Mouse (Mus musculus) frontal cortex, postnatal 25 days (tissue): ENCODE measurements at regions not wholly inside any gene's neighbourhood (a gene's known extent, or its start where the extent isn't known, plus 50 kb on each side); places are given as distances from the start of the nearest gene placed in this dataset.
A peak's percentile ranks its signal among the peaks of the same experiment; 100 is the strongest.
"Not testable (repeated sequence)": the region's sequence is repeated elsewhere in the genome, so short reads cannot be mapped to it uniquely, and the experiment has no call there.

Experiments used
- DNase-seq, 2 experiments: peaks; one replicate each; pipeline ENCODE4 v3.0.0; 2022; ENCODE audit warnings: low spot score in 2 of 2

- DNase-seq: no peak
Observed at GRCm38 (mm10) chr1:47299311-47299710, 406.7 kb upstream of the Slc39a10 start.

- no peak for DNase-seq
Observed at GRCm38 (mm10) chr1:47285639-47286038, 393.0 kb upstream of the Slc39a10 start.

- DNase-seq: no peak
Observed at GRCm38 (mm10) chr1:47278321-47279020, 385.8 kb upstream of the Slc39a10 start.

GRCm38 (mm10) chr1:47277839-47278238 is 385.2 kb upstream of the Slc39a10 start:
- DNase-seq: peak; percentile 2 to 6

GRCm38 (mm10) chr1:47272131-47272530 is 379.5 kb upstream of the Slc39a10 start:
- no peak for DNase-seq

- DNase-seq: no peak
Observed at GRCm38 (mm10) chr1:47263611-47264010, 371.0 kb upstream of the Slc39a10 start.

GRCm38 (mm10) chr1:47261505-47262130 is 369.0 kb upstream of the Slc39a10 start:
- DNase-seq: no peak

- not testable (repeated sequence) for DNase-seq
Observed at GRCm38 (mm10) chr1:47250706-47251105, 358.1 kb upstream of the Slc39a10 start.

- no peak for DNase-seq
Observed at GRCm38 (mm10) chr1:47217088-47217487, 324.4 kb upstream of the Slc39a10 start.

GRCm38 (mm10) chr1:47216419-47217002 is 323.9 kb upstream of the Slc39a10 start:
- no peak for DNase-seq

- no peak for DNase-seq
Observed at GRCm38 (mm10) chr1:47213476-47213875, 320.8 kb upstream of the Slc39a10 start.

GRCm38 (mm10) chr1:47193001-47193400 is 300.3 kb upstream of the Slc39a10 start:
- DNase-seq: no peak

- no peak for DNase-seq
Observed at GRCm38 (mm10) chr1:47164417-47164816, 271.8 kb upstream of the Slc39a10 start.

- DNase-seq: no peak
Observed at GRCm38 (mm10) chr1:47163808-47164410, 271.3 kb upstream of the Slc39a10 start.

GRCm38 (mm10) chr1:47130031-47130430 is 237.4 kb upstream of the Slc39a10 start:
- not testable (repeated sequence) for DNase-seq

GRCm38 (mm10) chr1:47119636-47120035 is 227.0 kb upstream of the Slc39a10 start:
- no peak for DNase-seq

- not testable (repeated sequence) for DNase-seq
Observed at GRCm38 (mm10) chr1:47116681-47117080, 224.0 kb upstream of the Slc39a10 start.

- DNase-seq: no peak
Observed at GRCm38 (mm10) chr1:47112494-47112893, 219.8 kb upstream of the Slc39a10 start.

GRCm38 (mm10) chr1:47104055-47104454 is 211.4 kb upstream of the Slc39a10 start:
- DNase-seq: no peak

GRCm38 (mm10) chr1:47103321-47103988 is 210.8 kb upstream of the Slc39a10 start:
- no peak for DNase-seq

- DNase-seq: no peak
Observed at GRCm38 (mm10) chr1:47097084-47097996, 204.7 kb upstream of the Slc39a10 start.
